Mouse (Mus musculus) kidney, adult 9 months (tissue): ENCODE data around the gene Olfr490.

ENCODE experiments used
- DNase-seq: peaks from one replicate; pipeline ENCODE4 v3.0.0; 2022

Olfr490 gene

DNA sequence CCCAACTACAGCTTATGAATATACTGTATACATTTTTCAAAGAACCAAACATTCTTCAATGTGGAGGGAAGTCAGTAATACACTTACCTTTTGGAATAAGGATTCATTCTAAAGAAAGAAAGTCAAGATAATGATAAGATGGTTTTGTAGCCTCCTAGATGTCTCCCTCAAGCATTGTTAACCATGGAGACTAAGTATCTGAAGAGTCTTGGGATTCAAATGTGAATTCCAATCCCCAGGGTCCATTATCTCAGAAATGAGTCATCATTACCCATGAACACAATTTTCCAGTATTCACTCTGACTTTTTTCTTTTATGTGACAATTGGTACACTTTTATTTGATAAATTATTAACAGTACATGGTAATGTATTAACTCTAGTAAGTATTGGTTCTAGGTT lies at the start of gene Olfr490:
Gene Olfr490, minus strand, starts transcription at position 101 of the 400 bp plus-strand sequence.
- no peak for DNase-seq

DNA sequence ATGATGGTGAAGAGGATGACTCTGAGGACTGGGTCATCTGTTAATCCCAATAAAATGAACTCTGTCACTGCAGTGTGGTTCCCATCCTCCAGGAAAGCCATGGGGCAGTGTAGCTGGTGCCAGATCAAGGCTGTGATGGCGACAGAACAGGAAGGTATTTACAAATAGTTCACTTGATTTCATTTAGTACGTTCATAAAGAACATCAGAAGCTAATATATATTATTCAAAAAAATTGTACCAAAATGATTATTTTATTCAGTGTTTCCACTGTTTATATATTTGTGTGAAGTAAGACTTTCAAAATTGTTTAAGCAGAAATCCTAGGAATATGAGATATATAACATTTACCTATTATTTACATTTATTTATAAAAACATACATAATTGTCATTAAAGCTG lies 34.8 kb upstream of the Olfr490 start, which contains the start of gene Olfr492:
Gene Olfr492, minus strand, starts transcription at position 101 of the 400 bp plus-strand sequence.
- no peak for DNase-seq

DNA sequence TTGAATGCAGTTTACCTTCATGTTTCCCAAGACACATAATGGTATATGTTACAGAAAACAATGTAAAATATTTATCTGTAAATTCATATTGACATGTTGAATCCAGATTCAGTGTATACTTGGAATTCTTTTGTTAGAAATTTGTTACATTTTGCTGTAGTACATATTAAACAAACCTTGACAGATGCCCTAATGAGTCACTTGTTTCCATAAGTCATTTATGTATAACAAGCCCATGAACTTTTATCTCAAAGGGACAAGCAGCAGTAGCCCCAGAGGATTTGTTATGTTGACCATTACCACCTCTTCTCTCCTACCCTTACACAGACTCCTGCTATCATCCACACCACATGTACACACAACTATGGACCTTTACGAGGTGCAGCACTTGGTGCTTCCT lies 24.4 kb upstream of the Olfr490 start, which contains the start of gene Olfr491:
Gene Olfr491, plus strand, starts transcription at position 301 of the 400 bp plus-strand sequence.
- DNase-seq, result no peak

DNA sequence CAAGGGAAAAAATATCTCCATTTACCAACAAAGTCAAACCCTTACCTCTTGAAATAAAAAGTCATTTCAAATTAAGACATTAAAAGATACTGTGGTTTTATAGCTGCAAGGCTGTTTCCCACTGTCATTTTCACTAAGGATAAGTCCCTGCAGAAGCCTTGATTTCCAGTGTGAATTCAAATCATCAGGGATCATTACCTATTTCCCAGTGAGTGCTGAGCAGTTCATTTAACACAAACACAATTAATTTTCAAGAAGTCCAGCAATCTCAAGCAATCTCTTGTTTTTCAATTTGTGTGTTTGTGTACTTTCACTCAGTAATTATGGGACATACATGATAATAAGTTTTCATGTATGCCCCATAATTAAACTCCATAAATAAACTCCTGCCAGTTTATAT lies 30.5 kb downstream of the Olfr490 start, which contains the start of gene Olfr488:
Gene Olfr488, minus strand, starts transcription at position 101 of the 400 bp plus-strand sequence.
- DNase-seq, result no peak
